Mouse (Mus musculus): ENCODE measurements around the gene Fam171a1. TPM values are rescaled to one million over a fixed set of nuclear protein-coding genes. Genes with fewer than 3 reads are reported as not detected.

Gene Fam171a1
- total RNA-seq, 2 experiments from 2014 or later = 27.7 to 29.7 TPM

GRCm38 (mm10) chr2:3267879-3268278, 153.9 kb downstream of the Fam171a1 start:
- no peak for DNase-seq

GRCm38 (mm10) chr2:3273349-3273748, 159.3 kb downstream of the Fam171a1 start:
- no peak for DNase-seq

GRCm38 (mm10) chr2:3276106-3276505, 162.1 kb downstream of the Fam171a1 start:
- no peak for DNase-seq

Small RNA genes within 50 kb of the gene (microRNA-seq; reads per million reads assigned to microRNA genes)
- gene Gm27306 = not detected

Other genes starting within 250 kb of the Fam171a1 start
- gene Nmt2, start 170.0 kb downstream of the Fam171a1 start, total RNA-seq (2021) = 10 to 100 TPM; 42.4 to 80.1 TPM
- gene Rpp38, start 218.4 kb downstream of the Fam171a1 start, total RNA-seq (2021) = 10 to 100 TPM; 13.3 to 16.9 TPM
- not detected for gene Acbd7, start 221.9 kb downstream of the Fam171a1 start, total RNA-seq (2021)

Measured in adrenal gland, postnatal 36 days (tissue).